Mouse (Mus musculus) heart, embryonic 14.5 days (tissue): ENCODE measurements around the gene Metrnl. TPM values are rescaled to one million over a fixed set of nuclear protein-coding genes. Genes with fewer than 3 reads are reported as not detected.

Experiments
- ATAC-seq: fragments of 200-750 bp; cut with Nextera tagmentation; 2 replicates; pipeline ENCODE4 v1.8.0; 2017; ENCODE audit warnings: low read depth, moderate TSS enrichment; ENCODE audit not compliant: insufficient number of reproducible peaks, insufficient read depth, low FRiP score
- H3K27ac ChIP-seq, 2 experiments: fragments of 200-500 bp in 1 of 2; fragments of 300-500 bp in 1 of 2; sonication (generic) in 1 of 2; replicated peaks in 1 of 2; 2 replicates each; pipeline ENCODE4 v1.5.1; 2012 to 2014; ENCODE audit warnings: low read depth in 2 of 2, low read length in 2 of 2, control low read depth in 1 of 2, mild to moderate bottlenecking in 1 of 2, mixed read lengths in 1 of 2; ENCODE audit not compliant: control insufficient read depth in 1 of 2, insufficient read depth in 1 of 2
- H3K27me3 ChIP-seq: fragments of 300-500 bp; sonication (generic); 2 replicates; pipeline ENCODE4 v1.6.1; 2014; ENCODE audit warnings: mild to moderate bottlenecking, low read length, control low read depth; ENCODE audit not compliant: control insufficient read depth, insufficient read depth
- H3K36me3 ChIP-seq: fragments of 300-500 bp; sonication (generic); 2 replicates; pipeline ENCODE4 v1.6.1; 2014; ENCODE audit warnings: mild to moderate bottlenecking, control low read depth, low read length, mixed read lengths; ENCODE audit not compliant: control insufficient read depth, insufficient read depth
- H3K4me1 ChIP-seq, 2 experiments: fragments of 200-500 bp in 1 of 2; fragments of 300-500 bp in 1 of 2; sonication (generic) in 1 of 2; 2 replicates each; pipeline ENCODE4 v1.6.1; 2012 to 2014; ENCODE audit warnings: low read length in 2 of 2, control low read depth in 1 of 2, mixed read lengths in 1 of 2; ENCODE audit not compliant: control insufficient read depth in 2 of 2, insufficient read depth in 2 of 2
- H3K4me2 ChIP-seq: fragments of 300-500 bp; sonication (generic); 2 replicates; pipeline ENCODE4 v1.6.1; 2014; ENCODE audit warnings: mild to moderate bottlenecking, low read length
- H3K4me3 ChIP-seq, 2 experiments: fragments of 200-500 bp in 1 of 2; fragments of 300-500 bp in 1 of 2; sonication (generic) in 1 of 2; 2 replicates each; pipeline ENCODE4 v1.5.1; 2012 to 2014; ENCODE audit warnings: low read length in 2 of 2, mild to moderate bottlenecking in 2 of 2, control low read depth in 1 of 2, low read depth in 1 of 2, moderate library complexity in 1 of 2; ENCODE audit not compliant: control insufficient read depth in 1 of 2, insufficient read depth in 1 of 2
- H3K9ac ChIP-seq: fragments of 300-500 bp; sonication (generic); 2 replicates; pipeline ENCODE4 v1.6.1; 2014; ENCODE audit warnings: mild to moderate bottlenecking, low read length
- H3K9me3 ChIP-seq: fragments of 300-500 bp; sonication (generic); 2 replicates; pipeline ENCODE4 v1.6.1; 2016; ENCODE audit warnings: low read length, control low read depth; ENCODE audit not compliant: control insufficient read depth
- WGBS: fragments of 180-500 bp; shearing (Covaris S2); extraction: QIAGEN DNeasy Blood & Tissue Kit; methylation state at CpG from one replicate; pipeline ENCODE4 v1.1.7; 2014; 5-methylcytosine and 5-hydroxymethylcytosine counted together
- polyA plus RNA-seq: library from polyadenylated mRNA; unstranded; fragments of >200 nt; fragmentation: Nextera tagmentation; extraction: Ambion mirVana; gene quantifications from 2 replicates; pipeline ENCODE4 v1.2.1, GENCODE M21; 2014

Metrnl gene
- polyA plus RNA-seq, 1 experiment from 2014 or later = 18.1 TPM

- Histone ChIP-seq H3K9me3 (no peaks in the 10 kb centered on the region), H3K9ac (no peak overlapping the region), H3K4me3 (no peak overlapping the region), H3K4me1 (peaks cover 0 to 2% of the 10 kb centered on the region in 2 experiments; a peak in 1 of 4 replicates), H3K4me2 (no peak overlapping the region), H3K27me3 (no peaks in the 10 kb centered on the region), H3K27ac (no peak overlapping the region), H3K36me3 (no peaks in the 10 kb centered on the region)
- 71% methylated on average over 3 of the region's 3 CpGs for WGBS
- ATAC-seq = no peak
These were observed 37.3 kb downstream of the Metrnl start for GRCm38 (mm10) chr11:121738616-121739015.

- 24% methylated on average over 1 of the region's 1 CpGs for WGBS
- H3K27ac ChIP-seq = no peak overlapping the region
- H3K4me3 ChIP-seq = no peak overlapping the region
- no peak for ATAC-seq
- H3K9me3 ChIP-seq = no peaks in the 10 kb centered on the region
- H3K27me3 ChIP-seq = no peaks in the 10 kb centered on the region
- no peak overlapping the region for H3K9ac ChIP-seq
- H3K36me3 ChIP-seq = no peaks in the 10 kb centered on the region
- no peak overlapping the region for H3K4me2 ChIP-seq
- H3K4me1 ChIP-seq = peaks cover 0 to 2% of the 10 kb centered on the region in 2 experiments; a peak in 1 of 4 replicates
These were observed 39.6 kb downstream of the Metrnl start for GRCm38 (mm10) chr11:121740906-121741305.

- H3K27me3 ChIP-seq = no peaks in the 10 kb centered on the region
- peaks cover 0 to 2% of the 10 kb centered on the region in 2 experiments; a peak in 1 of 4 replicates for H3K4me1 ChIP-seq
- H3K4me3 ChIP-seq = no peak overlapping the region
- H3K9ac ChIP-seq = no peak overlapping the region
- H3K9me3 ChIP-seq = no peaks in the 10 kb centered on the region
- no peak overlapping the region for H3K4me2 ChIP-seq
- no peaks in the 10 kb centered on the region for H3K36me3 ChIP-seq
- 63% methylated on average over 1 of the region's 1 CpGs for WGBS
- ATAC-seq = no peak
- no peak overlapping the region for H3K27ac ChIP-seq
These were observed 40.1 kb downstream of the Metrnl start for GRCm38 (mm10) chr11:121741433-121741832.

- 63% methylated on average over 1 of the region's 1 CpGs for WGBS
- Histone ChIP-seq H3K9me3 (no peaks in the 10 kb centered on the region), H3K27ac (no peak overlapping the region), H3K36me3 (no peaks in the 10 kb centered on the region), H3K4me2 (no peak overlapping the region), H3K27me3 (no peaks in the 10 kb centered on the region), H3K4me1 (peaks cover 0 to 2% of the 10 kb centered on the region in 2 experiments; a peak in 1 of 4 replicates), H3K9ac (no peak overlapping the region), H3K4me3 (no peak overlapping the region)
- no peak for ATAC-seq
These were observed 41.8 kb downstream of the Metrnl start for GRCm38 (mm10) chr11:121743113-121743512.

GRCm38 (mm10) chr11:121743915-121744628 lies 42.7 kb downstream of the Metrnl start:
- Histone ChIP-seq H3K27me3 (no peaks in the 10 kb centered on the region), H3K9ac (no peak overlapping the region), H3K27ac (no peak overlapping the region), H3K4me2 (no peak overlapping the region), H3K36me3 (no peaks in the 10 kb centered on the region), H3K4me1 (peaks cover 0 to 2% of the 10 kb centered on the region in 2 experiments; a peak in 1 of 4 replicates), H3K9me3 (no peaks in the 10 kb centered on the region), H3K4me3 (no peak overlapping the region)
- ATAC-seq = no peak

- Histone ChIP-seq H3K4me3 (no peak overlapping the region), H3K27ac (no peak overlapping the region), H3K4me2 (no peak overlapping the region), H3K9me3 (no peaks in the 10 kb centered on the region), H3K9ac (no peak overlapping the region), H3K36me3 (no peaks in the 10 kb centered on the region), H3K4me1 (no peaks in the 10 kb centered on the region), H3K27me3 (no peaks in the 10 kb centered on the region)
- 72% methylated on average over 12 of the region's 12 CpGs for WGBS
- ATAC-seq = no peak
These were observed 45.7 kb downstream of the Metrnl start for GRCm38 (mm10) chr11:121746941-121747494.

GRCm38 (mm10) chr11:121748003-121748684 lies 46.8 kb downstream of the Metrnl start:
- ATAC-seq = no peak

More at GRCm38 (mm10) chr11:121748003-121748684, 46.8 kb downstream of the Metrnl start:
- Histone ChIP-seq H3K4me1 (no peaks in the 10 kb centered on the region), H3K27me3 (no peaks in the 10 kb centered on the region), H3K9me3 (no peaks in the 10 kb centered on the region), H3K9ac (no peak overlapping the region), H3K4me2 (no peak overlapping the region), H3K36me3 (no peaks in the 10 kb centered on the region), H3K27ac (no peak overlapping the region), H3K4me3 (no peak overlapping the region)
- 78% methylated on average over 5 of the region's 5 CpGs for WGBS
